Mouse (Mus musculus): Measurements from ENCODE around the gene Scn3a.
"Not testable (repeated sequence)": the region's sequence is repeated elsewhere in the genome, so short reads cannot be mapped to it uniquely, and the experiment has no call there.

The Scn3a gene

DNA sequence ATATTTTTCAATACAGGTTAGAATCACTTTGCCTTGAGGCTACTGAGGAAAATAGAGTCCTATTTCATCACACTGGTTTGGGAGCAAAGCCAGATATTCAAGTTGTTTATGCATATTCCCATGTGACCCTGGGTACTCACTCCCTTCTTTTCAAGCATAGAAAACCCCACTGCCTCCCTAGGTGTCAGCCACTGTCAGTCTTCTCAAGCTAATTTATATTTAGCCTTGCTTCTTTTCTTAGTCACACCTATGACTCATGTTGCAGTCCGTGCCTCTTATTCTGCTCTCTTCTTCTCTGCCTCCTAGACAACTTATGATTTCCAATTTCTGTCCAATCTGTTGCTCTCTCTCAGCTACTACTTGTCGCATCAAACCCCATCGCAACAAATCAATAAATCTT lies 84.0 kb downstream of the Scn3a start:
- DNase-seq (ENCODE audit: low spot score): no peak

DNA sequence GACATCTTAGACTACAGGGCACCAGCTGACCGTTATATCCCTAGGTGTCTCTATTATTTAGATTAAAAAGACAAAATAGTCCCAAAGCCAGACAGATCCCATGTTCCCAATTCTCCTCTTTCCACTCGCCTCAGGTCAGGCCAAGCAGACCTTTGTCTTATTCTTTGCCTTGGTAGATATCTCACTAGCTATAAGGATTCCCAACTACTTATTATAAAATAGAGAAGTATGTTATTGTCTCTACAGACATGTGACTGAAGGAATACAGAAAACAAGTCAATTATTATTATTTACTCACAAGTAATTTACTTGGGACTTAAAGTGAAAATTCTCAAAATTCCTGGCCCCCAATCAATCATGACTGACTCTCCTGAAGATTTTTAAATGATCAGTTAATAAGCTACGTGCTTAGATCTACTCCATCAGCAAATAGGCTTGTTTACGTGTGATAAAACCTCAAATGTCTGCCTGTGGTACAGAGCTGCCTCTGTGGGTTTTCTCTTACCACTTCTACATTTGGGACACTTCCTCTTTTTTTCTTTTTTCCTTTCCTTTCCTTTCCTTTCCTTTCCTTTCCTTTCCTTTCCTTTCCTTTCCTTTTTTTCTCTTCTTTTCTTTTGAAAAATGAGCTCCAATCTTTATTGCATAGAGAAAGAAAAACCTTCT lies 86.3 kb downstream of the Scn3a start:
- DNase-seq (ENCODE audit: low spot score): no peak

DNA sequence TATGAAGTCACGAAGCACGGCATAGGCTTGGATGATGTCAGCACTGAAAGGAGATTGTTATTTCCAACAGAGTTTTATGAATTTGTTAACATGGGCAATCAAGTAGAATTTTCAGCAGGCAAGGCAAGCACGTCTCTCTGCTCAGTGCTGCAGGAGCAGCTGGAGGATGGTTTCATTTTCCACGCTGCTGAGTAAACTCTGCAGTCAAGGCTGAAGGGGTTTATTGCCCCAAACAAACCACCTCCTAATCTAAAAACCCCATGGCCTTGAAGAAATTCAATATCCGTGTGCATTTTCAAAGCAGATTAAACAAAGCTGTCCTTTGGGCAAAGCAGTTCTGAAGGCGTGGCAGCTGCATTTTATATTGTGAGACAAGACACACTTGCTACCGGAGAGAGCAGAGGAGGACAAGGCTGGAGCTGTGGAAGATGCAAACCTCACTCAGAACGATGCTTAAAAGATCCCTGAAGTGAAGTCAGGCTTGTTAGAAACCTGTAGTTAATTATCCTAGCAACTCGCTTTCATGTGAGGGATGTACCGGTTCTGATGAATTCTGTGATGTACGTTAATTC lies 96.0 kb downstream of the Scn3a start:
- no peak for DNase-seq (ENCODE audit: low spot score)

DNA sequence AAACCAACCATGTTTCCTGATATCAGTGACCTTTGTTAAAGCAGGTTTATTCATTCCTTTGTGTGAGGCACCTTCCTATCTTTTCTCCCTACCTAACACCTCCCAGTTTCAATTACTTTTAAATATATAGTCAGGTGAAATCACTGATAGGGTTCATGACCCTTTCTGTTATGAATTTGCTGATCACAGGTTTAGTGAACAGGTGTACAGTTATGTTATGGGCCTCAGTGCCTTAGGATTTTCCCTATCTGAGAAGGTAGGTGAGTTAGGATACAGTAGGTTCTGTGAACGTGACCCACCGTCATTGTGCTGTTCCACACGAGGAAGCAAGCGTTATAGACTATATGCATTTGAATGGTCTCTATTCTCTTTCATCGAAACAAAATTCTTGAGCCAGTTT lies 101.7 kb downstream of the Scn3a start:
- DNase-seq (ENCODE audit: low spot score): no peak

DNA sequence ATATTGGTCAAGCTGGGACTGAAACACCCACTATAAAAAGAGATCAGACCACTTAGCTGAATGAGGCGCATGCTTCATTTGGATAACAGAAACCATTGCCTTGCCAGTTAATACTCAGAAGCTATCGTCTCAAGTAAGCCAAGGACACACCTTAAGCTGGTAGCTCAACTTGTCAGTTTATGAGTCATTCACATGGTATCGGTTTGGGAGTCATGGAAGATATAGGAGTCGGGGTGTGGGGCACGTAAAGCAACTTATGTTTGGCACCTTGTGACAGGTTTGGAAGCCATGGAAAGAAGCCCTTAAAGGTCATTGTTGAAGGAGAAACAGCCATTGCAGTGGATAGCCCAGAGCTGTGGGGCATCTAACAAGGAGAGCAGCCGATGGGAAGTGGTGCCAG lies 113.7 kb downstream of the Scn3a start:
- no peak for DNase-seq (ENCODE audit: low spot score)

DNA sequence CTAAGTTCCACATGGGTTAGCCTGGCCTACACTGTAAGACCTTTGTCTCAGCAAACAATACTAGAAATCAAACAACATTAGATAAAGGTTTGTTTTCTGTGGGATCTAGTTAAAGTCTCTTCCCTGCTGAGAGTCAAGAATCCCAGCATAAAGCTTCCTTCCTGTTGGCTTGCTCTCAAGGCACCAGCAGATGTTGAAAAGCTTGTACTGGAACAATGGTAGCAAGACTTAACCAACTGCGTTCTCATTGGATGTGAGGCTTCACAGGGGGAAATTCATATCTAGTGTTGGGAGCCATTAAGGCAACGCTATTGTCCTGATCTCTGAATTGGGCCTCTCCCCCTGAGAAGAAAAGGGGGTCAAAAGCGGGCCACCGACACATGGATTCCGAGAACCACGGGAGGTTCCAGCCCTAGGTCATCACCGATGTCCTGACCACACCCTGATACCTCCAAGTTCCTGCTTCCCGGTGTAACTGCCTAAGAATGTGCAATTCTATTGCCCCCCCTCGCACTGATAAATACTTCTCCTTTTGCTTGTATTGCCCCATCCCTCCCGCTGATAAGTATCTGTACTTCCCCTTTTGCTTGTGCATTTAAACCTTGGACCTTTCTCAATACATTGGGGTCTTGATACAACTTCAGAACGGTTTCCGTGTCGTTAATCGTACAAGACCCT lies 115.9 kb downstream of the Scn3a start:
- not testable (repeated sequence) for DNase-seq (ENCODE audit: low spot score)

DNA sequence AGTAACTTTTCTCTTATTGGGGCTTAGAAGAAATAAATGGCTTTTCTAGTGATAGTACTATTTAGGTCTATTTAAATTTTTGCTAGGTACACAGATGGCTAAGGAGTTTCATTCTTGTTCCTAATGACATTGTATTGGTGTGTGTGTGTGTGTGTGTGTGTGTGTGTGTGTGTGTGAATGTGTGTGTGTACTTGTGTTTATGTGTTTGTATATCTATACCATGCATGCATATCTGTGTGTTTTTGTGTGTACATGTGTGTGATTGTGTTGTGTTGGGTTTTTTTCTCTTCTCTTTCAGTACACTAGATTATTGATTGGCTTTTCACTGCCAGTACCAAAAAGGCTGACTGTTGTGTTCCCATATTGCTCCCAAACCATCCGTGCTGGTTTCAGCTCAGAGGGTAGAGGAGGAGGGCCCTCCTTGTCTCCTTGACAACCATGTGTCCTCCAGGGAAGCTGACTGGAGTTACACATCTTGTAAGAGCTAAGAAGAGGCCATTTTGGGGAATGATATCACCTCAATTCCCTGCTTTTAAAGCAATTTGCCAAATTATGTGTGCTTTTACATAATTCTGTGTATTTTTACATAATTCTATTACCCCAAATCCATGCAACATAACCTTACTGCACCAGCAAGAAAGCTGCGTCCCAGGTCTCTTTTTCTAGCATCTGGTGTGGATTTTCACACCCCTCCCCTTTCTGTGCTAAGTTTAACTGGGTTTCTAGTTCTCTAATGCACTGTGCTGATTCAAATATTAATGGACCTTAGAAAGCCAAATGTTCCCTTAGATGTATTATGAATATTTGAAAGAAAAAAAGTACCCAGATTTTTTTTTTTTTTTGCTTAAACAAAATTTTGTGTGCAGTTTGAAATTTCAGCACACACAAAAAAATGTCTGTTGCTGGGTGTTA lies 116.7 kb downstream of the Scn3a start:
- DNase-seq (ENCODE audit: low spot score): no peak

DNA sequence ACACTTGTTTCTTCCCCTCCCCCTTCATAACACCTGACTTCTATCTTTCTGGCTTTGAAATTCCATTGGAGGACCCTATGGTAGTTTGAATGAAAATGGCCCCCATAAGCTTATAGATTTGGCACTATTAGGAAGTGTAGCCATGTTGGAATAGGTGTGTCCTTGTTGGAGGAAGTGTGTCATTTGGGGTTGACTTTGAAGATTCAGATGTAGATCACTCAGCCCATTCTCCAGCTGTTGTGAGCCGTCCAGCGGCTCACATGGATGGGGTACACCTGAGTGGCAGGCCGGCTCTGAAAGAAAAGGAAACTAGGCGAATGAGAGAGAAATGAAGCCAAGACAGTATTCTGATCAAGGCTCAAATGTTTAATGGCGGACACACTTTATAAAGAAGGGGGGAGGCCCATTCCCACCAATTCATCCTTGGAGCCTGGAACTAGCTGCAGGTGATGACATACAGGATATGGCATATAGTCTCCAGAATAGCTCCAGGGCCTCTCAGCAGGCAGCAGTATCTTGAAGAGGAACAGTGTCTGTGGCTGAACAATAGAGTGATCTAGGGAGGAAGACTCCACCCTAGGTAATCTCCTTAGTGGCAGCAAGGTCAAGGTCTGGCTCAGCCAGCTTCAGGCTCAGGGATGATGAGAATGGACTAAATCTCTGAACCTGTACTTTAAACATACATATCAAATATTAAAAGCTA lies 118.2 kb downstream of the Scn3a start:
- DNase-seq (ENCODE audit: low spot score): no peak

DNA sequence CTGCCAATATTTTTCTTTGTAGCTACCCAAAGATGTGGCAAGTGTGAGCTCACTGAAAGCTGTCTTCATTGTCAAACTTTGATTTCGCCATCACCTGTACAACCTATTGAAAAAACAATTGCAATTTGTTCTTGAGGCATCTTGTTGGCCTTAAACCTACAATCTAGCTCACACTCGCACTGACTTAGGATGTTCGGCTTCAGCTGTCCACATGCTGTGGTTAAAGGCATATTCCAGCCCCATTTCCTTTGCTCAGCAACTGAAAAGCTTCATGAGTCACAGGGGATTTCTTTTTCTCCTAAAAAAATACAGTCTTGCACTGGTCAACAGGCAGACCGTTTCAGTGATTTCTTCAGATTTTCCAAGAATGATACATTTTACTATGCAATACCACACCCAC lies 124.3 kb downstream of the Scn3a start:
- DNase-seq (ENCODE audit: low spot score): no peak

DNA sequence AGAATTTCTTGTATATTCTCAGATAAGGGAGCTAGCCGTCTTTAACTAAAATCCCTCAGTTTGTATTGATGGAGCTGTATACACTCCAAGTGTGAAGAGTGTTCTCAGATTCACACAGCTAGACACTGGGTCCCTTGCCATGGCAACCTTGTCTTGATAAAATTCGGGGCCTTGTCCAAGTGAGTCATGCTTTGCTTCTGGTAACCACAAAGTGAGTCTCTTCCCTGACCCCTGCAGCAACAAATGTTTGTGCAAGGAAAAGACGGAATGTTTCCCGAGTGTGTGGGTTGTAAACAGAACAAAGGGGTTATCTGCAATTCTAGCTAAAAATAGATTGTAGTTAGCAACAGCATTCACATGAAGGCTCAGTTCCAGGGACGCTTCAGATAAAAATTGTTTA lies 125.9 kb downstream of the Scn3a start:
- no peak for DNase-seq (ENCODE audit: low spot score)

DNA sequence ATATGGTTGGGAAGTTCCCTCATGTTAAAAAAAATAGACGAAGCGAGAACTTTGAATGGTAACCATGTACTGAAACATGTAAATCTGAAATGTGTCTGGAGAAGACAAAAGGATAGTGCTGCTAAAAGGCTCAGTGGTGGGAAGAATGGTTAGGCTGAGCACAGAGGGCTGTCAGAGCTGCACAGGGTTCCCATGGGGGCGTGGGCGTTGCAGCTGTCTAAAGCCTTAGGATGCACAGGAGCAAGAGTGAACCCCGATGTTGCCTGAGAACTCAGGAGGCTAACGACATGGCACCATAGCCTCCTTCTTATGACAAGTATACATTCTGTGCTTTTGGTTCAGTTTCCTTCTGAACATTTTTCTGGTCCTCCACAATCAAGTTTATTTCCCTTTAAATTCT lies 126.3 kb downstream of the Scn3a start:
- no peak for DNase-seq (ENCODE audit: low spot score)

DNA sequence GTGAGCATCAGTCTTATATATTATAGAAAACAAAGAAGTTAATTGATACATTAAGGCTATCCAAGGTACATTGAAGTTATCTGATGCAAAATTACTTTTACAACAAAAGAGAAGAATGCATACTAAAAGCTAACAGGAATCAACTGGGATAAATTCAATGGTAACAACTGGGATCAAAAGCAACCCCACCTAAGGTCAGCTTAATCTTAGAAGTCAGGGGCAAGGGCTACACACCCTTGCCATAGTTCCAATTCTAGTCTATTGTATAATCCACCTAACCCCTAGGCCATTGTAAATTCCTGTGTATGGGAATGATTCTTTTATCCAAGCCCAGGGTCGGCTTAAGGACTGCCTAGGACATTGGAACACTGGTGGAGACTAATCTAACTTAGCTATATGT lies 130.5 kb downstream of the Scn3a start:
- DNase-seq (ENCODE audit: low spot score): no peak

DNA sequence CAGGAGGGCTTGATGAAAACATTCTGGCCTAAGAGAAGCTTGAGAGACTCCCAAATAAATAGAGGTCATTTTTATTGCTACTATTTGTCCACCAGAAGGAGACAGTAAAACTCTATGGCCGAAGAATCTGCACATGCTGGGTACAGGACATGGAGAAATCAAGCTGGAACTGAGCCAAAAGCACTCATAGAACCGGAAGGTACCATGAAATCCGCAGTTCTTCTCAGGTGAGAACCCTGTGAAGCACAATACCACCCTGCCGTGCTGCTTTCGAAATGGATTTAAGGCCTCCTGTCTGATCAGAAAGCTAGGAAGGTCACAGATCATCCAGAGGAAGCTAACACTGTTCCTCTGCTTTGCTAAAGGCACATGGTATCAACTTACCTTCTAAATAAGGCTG lies 143.9 kb downstream of the Scn3a start:
- DNase-seq (ENCODE audit: low spot score): no peak

DNA sequence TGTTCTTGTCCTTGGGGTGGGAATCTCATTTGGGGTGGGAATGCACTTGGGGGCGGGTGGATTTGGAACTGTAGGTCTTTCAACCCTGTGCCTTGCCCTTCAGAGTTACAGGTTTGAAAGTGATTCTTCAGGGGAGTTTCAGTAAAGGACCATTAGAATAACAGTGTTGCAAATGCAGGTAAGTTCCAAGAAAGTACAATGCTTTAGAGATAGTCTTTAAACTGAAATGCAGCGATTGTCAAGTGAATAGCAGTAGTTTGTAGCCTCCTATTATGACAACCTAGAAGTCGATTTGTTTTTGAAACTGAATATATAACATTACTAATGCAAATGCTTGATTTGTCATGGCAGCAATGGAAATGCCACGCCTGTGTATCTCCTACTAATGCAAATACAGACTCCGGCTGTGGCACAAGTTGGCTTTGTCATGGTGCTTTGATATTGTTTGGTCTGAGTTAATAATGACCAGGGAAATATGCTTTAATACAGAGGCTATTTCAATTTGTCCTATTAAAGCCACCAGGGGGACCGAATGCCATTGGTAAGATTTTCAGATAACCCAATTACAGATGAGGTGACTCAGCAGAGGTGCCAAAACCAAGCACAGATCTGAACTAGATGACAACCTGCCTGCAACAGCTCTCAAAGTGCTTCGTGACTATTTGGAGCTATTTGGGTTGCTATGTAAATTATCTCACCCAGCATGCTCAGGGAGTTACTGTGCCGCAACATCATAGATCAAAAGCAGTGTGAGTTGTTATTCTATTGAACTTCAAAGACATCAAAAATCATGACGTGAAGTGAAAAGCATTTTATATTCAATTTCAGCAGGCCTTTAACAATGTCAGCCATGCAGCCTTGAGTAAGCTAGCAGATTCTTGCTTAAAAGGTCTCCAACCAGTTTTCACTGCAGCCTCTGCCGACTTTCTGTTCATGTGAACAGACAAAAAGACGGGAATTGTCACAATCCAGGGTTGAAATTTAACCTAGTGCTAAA lies 145.9 kb downstream of the Scn3a start:
- DNase-seq (ENCODE audit: low spot score): no peak

DNA sequence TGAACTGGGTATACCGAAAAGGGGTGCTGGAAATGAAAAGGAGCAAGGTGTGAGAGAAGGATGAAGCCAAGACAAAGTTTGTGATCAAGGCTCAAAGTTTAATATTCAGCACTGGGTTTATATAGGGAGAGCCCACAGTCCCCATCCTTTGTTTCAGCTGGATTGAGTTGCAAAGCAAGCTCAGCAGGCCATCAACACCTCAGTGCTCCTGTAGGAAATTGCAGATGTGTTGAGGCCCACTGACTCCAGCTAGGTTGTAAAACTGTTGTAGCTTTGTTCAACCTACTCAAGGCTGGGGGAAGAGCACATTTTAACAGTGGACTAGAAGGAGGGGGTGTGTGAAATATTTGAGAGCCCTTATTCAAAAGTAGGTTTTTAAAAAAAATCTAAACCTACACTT lies 148.8 kb downstream of the Scn3a start:
- no peak for DNase-seq (ENCODE audit: low spot score)

DNA sequence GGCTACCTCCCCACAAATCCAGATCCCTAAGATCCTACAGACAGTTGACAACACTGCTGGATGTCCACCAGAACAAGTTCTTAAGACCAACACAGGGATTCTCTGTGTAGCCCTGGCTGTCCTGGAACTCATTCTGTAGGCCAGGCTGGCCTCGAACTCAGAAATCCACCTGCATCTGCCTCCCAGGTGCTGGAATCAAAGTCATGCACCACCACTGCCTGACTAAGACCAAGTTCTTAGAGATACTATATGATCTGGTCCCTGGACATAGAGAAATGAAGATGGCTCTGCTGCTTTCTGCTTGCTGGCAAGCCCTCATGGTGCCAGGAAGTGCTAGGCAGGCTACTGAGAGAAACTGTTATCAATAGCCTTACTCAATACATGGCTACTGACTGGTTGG lies 150.9 kb downstream of the Scn3a start:
- no peak for DNase-seq (ENCODE audit: low spot score)

DNA sequence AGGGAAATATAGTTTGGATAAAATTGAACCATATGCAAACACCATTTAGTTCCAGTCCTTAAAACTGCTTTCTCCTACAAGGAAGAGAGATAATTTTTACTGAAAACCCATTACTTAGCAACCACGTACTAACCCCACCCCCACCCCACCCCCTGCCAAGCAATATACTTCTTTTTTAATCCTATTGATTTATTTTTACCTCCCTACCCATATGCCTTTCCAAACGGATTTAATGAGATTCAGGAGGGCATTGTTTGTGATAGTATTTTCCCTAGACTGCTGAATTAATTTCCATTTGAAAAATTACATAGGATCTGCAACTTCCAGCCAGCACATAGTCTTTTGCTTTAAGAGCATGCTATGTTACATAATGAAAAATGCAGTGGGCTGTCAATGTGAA lies 152.1 kb downstream of the Scn3a start:
- DNase-seq (ENCODE audit: low spot score): no peak

DNA sequence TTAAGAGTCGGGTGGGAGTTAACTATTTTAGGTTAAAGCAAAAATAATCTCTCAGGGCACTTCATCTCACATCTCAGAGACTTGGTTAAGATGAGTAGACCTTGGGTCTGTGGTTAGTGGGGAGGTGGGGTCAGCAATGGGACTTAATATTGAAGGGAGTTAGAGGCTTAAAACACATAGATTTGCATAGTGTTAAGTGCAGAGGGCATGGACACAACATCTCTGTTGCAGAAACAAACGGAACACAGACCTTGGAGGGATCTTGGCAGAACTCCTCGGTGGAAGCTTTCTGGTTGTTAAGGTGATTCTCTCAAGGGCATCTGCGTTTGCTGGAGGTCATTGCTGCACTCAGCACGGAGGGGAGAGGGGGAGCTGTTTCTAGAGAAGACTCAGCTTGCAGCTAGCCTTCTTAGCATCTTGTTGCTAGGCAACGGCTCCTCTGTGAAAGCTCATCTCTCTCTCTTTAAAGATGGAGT lies 152.6 kb downstream of the Scn3a start:
- DNase-seq (ENCODE audit: low spot score): no peak

DNA sequence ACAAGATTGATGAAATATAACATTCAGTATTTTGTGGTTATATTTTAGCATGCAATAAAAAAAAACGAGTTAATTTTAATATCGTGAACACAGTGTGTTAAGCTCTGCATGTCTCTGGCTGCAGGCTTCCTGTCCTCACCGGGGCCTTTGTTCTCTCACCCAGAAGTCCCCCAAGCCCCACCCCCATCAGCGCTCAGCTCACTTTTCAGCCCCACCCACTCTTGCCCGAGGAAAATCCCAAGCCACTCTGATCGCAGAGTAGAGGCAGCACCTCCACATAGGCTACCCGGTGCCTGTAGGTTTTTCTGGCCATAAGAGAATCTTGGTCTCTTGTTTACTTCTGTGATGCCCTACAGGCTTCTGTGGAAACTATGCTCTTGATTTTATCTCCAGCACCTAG lies 153.2 kb downstream of the Scn3a start:
- DNase-seq (ENCODE audit: low spot score): no peak

DNA sequence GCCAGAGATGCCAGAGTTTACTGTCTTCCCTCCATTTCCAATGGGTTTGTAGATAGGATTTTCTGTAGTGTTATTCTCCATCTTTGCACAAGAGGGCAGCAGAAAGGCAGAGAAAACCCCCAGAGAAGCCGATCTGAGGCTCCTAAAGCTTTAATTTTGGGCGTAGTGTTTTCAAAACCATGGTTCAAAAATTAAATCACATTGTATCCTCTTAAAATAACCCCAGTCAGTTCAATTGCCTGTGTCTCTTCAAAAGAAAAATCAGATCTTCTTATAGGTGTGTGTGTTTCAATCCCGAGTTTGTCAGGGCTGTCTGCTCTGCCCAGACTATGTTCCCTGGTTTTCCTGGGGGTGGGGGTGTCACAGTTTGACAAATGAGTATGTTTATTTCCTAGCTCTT lies 153.7 kb downstream of the Scn3a start:
- DNase-seq (ENCODE audit: low spot score): no peak
